Mouse (Mus musculus) brown adipose tissue, adult 24 weeks (tissue): ENCODE measurements around the gene Fam45a. TPM values are rescaled to one million over a fixed set of nuclear protein-coding genes. Genes with fewer than 3 reads are reported as not detected.
"Not testable (repeated sequence)": the region's sequence is repeated elsewhere in the genome, so short reads cannot be mapped to it uniquely, and the experiment has no call there.

ENCODE experiments used
- H3K27ac ChIP-seq: fragments of 200-500 bp; replicated peaks from 2 replicates; pipeline ENCODE4 v1.5.1; 2012; ENCODE audit warnings: low read depth, mild to moderate bottlenecking, low read length
- H3K4me1 ChIP-seq: fragments of 200-500 bp; 2 replicates; pipeline ENCODE4 v1.6.1; 2012; ENCODE audit warnings: low read length, mixed read lengths; ENCODE audit not compliant: control insufficient read depth, insufficient read depth, insufficient read length
- H3K4me3 ChIP-seq: fragments of 200-500 bp; 2 replicates; pipeline ENCODE4 v1.5.1; 2012; ENCODE audit warnings: low read depth, mild to moderate bottlenecking, low read length, moderate library complexity; ENCODE audit not compliant: insufficient read depth
- polyA plus RNA-seq: library from polyadenylated mRNA; stranded (reverse); fragments of >200 nt; gene quantifications from 2 replicates; pipeline ENCODE4 v1.2.4, GENCODE M21; 2012; ENCODE audit not compliant: missing spikeins, insufficient read depth, insufficient read length

The Fam45a gene
- polyA plus RNA-seq, 1 experiment, result 27.5 TPM

GRCm38 (mm10) chr19:60799867-60800569 is 11.4 kb upstream of the Fam45a start:
- no peak overlapping the region for H3K27ac ChIP-seq
- no peak overlapping the region for H3K4me3 ChIP-seq
- no peaks in the 10 kb centered on the region for H3K4me1 ChIP-seq

GRCm38 (mm10) chr19:60804903-60805302 is 6.5 kb upstream of the Fam45a start:
- no peak overlapping the region for H3K4me3 ChIP-seq
- no peak overlapping the region for H3K27ac ChIP-seq
- H3K4me1 ChIP-seq, result no peaks in the 10 kb centered on the region

- Histone ChIP-seq H3K4me3 (no peak overlapping the region), H3K4me1 (no peaks in the 10 kb centered on the region; the same call in none of the 2 replicates), H3K27ac (no peak overlapping the region)
Measured at GRCm38 (mm10) chr19:60809927-60810326, 1.5 kb upstream of the Fam45a start.

GRCm38 (mm10) chr19:60812036-60812389 is 628 bp downstream of the Fam45a start:
- no peaks in the 10 kb centered on the region; the same call in none of the 2 replicates for H3K4me1 ChIP-seq
- no peak overlapping the region for H3K27ac ChIP-seq
- peak overlapping the region; percentile 68 for H3K4me3 ChIP-seq

- Histone ChIP-seq H3K27ac (no peak overlapping the region), H3K4me3 (no peak overlapping the region), H3K4me1 (no peaks in the 10 kb centered on the region; the same call in none of the 2 replicates)
Measured at GRCm38 (mm10) chr19:60813133-60813532, 1.7 kb downstream of the Fam45a start.

GRCm38 (mm10) chr19:60818677-60819076 is 7.3 kb downstream of the Fam45a start:
- H3K4me1 ChIP-seq, result no peaks in the 10 kb centered on the region

GRCm38 (mm10) chr19:60837747-60838146 is 26.4 kb downstream of the Fam45a start:
- no peak overlapping the region for H3K4me3 ChIP-seq
- no peaks in the 10 kb centered on the region for H3K4me1 ChIP-seq
- H3K27ac ChIP-seq, result no peak overlapping the region

More at GRCm38 (mm10) chr19:60818677-60819076, 7.3 kb downstream of the Fam45a start:
- H3K27ac ChIP-seq, result no peak overlapping the region
- H3K4me3 ChIP-seq, result no peak overlapping the region

- no peak overlapping the region for H3K4me3 ChIP-seq
- no peaks in the 10 kb centered on the region for H3K4me1 ChIP-seq
Measured at GRCm38 (mm10) chr19:60843324-60843723, 31.9 kb downstream of the Fam45a start.

GRCm38 (mm10) chr19:60845731-60846130 is 34.3 kb downstream of the Fam45a start:
- no peak overlapping the region for H3K27ac ChIP-seq
- no peak overlapping the region for H3K4me3 ChIP-seq
- no peaks in the 10 kb centered on the region for H3K4me1 ChIP-seq

More at GRCm38 (mm10) chr19:60843324-60843723, 31.9 kb downstream of the Fam45a start:
- no peak overlapping the region for H3K27ac ChIP-seq

- Histone ChIP-seq H3K4me3 (peak within 1 kb of the TSS; percentile 81), H3K27ac (peak within 1 kb of the TSS; percentile 77), H3K4me1 (no peaks in the 10 kb centered on the region)
Measured at GRCm38 (mm10) chr19:60860868-60861700, 49.7 kb downstream of the Fam45a start, which contains the start of gene Sfxn4. TSS of gene Sfxn4 (minus strand) at chr19:60861479.

GRCm38 (mm10) chr19:60866169-60866568 is 54.8 kb downstream of the Fam45a start:
- H3K4me3 ChIP-seq, H3K27ac ChIP-seq, H3K4me1 ChIP-seq: not testable (repeated sequence)

- Histone ChIP-seq H3K4me3 (no peak overlapping the region), H3K4me1 (peaks cover 5% of the 10 kb centered on the region; the same call in 1 of the 2 replicates), H3K27ac (no peak overlapping the region)
Measured at GRCm38 (mm10) chr19:60870489-60870888, 59.1 kb downstream of the Fam45a start.

GRCm38 (mm10) chr19:60871366-60871765 is 60.0 kb downstream of the Fam45a start:
- Histone ChIP-seq H3K27ac (no peak overlapping the region), H3K4me1 (peaks cover 5% of the 10 kb centered on the region; the same call in 1 of the 2 replicates), H3K4me3 (no peak overlapping the region)

- H3K4me1 ChIP-seq, result peaks cover 5% of the 10 kb centered on the region; the same call in 1 of the 2 replicates
- H3K27ac ChIP-seq, result no peak overlapping the region
- no peak overlapping the region for H3K4me3 ChIP-seq
Measured at GRCm38 (mm10) chr19:60872272-60872671, 60.9 kb downstream of the Fam45a start.

GRCm38 (mm10) chr19:60873501-60873900 is 62.1 kb downstream of the Fam45a start:
- Histone ChIP-seq H3K4me3 (peak overlapping the region; percentile 64), H3K27ac (peak overlapping the region; percentile 74), H3K4me1 (peaks cover 5% of the 10 kb centered on the region; the same call in 1 of the 2 replicates)
